Mouse (Mus musculus) urinary bladder, adult 18-20 months (tissue): ENCODE measurements around the gene Sema6d.

Experiments used
- DNase-seq, 2 experiments: peaks; one replicate each; pipeline ENCODE4 v3.0.0; 2022; ENCODE audit warnings: low spot score in 2 of 2, mixed read lengths in 2 of 2

Gene Sema6d

DNA sequence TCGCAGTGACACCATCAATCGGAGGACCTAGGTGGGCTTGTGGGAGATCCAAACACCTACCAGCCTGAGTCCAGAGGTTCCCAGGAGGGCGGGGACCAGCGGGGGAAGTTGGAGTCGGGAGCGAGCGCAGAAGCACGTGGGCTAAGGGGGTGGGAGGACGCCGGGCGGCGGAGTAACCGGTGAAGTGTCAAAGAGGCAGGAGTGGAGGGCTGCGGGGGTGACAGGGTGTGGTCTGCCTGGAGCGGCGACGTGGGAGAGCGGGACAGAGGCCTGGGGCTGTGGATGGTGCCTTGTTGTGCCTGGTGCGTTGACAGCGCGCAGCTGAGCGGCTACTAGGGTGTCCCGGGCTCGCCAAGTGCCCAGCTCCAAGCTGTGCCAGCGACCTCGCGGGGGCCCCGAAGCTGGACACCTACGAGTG is at the start of gene Sema6d:
Gene Sema6d (plus strand): TSS at position 157 of the 418 bp plus-strand sequence.
- DNase-seq = no peak

DNA sequence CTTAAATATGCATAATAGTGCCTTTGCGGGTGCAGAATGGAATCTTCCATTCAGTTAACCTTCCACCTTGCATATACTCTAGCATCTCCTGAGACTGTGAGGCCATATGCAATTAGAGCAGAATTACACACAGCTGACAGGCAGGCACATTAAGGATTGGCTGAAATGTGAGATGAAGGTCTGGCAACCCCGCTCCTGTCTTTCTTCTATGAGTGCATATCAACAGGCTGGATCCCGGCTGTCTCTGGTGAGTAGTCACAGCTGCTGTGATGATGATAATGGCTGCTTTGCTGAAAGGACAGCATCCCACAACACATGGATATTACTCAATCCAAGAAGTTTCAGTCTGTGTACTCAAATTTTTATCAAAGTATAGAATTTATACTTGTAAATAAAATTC is 29.9 kb upstream of the Sema6d start:
- no peak for DNase-seq

- no peak for DNase-seq
Observed at GRCm38 (mm10) chr2:124068380-124068779, 21.4 kb upstream of the Sema6d start.

- no peak for DNase-seq
Observed at GRCm38 (mm10) chr2:124070664-124071063, 19.1 kb upstream of the Sema6d start.

DNA sequence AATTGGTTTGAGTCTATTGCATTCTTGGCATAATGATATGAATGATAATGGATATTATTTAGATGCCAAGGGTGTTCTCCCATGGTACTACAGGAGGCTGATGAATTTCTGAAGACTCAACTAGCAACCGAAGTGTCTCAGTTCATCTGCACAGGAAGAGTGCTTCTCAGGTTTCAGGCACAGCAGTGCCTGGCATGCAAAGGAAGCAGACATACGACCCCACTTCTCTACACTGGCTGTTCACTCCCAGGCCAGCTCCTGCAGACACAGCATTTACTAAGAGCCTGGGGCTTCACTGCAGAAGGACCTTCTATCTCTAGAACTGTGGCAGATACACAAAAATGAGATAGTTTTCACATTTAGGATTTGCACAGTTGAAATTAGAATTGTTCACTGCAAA is 18.4 kb upstream of the Sema6d start:
- DNase-seq = no peak

GRCm38 (mm10) chr2:124090231-124091141 is 717 bp downstream of the Sema6d start:
- no peak for DNase-seq

DNA sequence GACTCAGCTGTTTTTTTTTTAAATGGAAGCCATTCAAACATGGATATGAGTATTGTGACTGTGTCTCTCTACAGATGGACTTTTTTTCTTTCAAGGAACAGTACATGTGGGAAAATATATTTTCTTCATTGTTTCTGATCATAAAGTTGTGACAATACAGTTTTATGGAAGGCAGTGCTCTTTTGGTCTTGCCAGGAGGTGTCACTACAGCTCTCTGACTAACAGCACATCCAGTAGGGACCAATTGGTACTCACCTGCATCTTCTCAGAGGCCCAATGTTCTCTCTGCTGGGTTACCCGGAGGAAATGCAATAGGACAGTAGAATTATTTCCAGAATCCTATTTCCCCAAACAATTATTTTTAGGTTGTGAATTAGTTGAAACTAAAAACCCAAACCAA is 9.9 kb downstream of the Sema6d start:
- DNase-seq = no peak

GRCm38 (mm10) chr2:124100486-124101200 is 10.9 kb downstream of the Sema6d start:
- peak; percentile 24 to 57 for DNase-seq

- DNase-seq = no peak
Observed at GRCm38 (mm10) chr2:124101201-124101517, 11.4 kb downstream of the Sema6d start.

GRCm38 (mm10) chr2:124101580-124101979 is 11.8 kb downstream of the Sema6d start:
- no peak for DNase-seq

DNA sequence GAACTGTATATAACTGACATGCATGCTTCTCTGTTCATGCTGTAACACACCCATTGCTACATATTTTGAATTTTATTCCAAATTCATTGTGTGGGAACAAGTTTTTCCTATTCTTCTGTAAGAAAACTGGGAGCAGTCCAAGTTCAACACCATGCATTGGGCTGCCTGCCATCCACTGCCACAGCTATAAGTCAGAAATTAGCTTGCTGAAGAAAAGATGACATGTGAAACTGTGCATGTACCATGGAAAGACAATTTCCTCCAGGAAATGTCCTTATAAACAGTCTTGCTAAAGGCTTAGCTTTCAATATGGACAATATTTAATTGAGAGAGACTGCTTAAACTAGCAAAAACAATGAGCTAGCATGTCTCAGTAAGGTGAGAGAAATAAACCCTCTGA is 13.5 kb downstream of the Sema6d start:
- DNase-seq = no peak

DNA sequence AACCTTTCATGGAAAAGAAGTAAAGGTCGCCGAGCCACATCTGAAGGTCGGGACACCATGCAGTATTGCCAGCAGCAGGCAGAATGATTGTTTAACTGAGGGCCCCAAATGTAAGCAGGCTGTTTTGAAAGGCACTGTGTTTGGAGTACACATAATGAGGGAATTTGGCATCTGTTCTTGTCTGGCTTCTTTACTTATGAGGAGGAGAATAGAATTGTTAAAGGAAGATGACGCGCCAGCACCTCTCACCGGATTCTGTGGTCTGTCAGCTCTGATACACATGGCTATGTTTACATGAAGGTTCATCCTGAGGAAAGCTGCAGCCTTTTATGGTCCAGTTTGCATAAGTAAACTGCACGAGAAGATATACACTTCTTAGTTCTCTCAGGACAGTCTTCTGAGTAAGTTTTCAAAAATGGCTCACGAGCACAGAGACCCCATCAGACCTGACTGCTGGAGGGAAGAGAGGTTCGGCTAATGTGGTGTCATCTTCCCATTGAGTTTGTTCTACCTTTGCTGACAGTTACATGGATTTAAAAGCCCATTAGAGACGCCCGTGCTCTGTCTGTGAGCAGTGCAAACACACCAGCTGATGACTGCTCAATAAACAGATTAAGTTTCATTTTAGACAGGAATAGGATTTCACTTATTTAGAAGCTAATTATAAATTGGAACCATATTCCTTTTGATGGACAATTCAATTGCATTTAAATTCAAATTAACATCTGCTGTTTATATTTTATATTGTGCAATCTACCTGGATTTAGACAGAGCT is 28.9 kb downstream of the Sema6d start:
- DNase-seq = no peak

- DNase-seq = no peak
Observed at GRCm38 (mm10) chr2:124120355-124120754, 30.6 kb downstream of the Sema6d start.

GRCm38 (mm10) chr2:124121539-124121938 is 31.8 kb downstream of the Sema6d start:
- no peak for DNase-seq

- no peak for DNase-seq
Observed at GRCm38 (mm10) chr2:124125504-124125903, 35.7 kb downstream of the Sema6d start.

DNA sequence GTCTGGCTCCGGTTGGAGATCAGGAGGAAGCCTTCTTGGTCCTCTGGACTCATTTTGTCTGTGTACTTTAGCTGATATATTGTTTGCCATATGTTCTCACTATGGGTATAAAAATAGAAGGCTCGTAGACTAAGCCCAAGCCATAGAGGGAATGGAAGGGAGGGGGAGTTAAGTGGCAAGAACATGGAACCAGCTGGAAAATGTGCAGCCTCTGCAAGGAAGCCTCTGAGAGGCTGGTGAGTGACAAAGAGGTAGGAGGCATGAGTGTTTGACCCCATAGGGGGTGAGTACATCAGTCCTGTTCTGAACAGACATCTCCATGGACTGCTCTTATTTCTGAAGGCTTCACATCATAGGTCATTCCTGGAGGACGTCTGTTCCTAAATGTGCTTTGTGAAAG is 37.1 kb downstream of the Sema6d start:
- no peak for DNase-seq

DNA sequence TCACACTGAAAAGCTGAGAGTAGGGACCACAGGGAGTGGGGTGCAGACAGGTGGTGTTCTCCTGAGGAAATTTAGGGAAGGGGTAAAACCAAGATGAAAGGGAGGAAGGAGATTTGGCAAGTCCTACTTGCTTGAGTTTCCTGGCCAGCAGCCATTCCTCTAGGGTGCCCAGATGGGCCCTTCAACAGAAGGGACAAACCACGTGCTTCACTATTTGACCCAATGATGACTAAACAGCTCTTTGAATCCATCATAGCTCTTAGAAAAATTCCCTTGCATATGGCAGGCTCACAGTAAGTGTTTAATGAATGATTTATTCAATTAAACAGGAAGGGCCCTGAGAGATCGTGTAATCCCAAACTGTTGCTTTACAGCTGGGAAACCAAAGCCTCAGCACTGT is 41.1 kb downstream of the Sema6d start:
- DNase-seq = no peak

DNA sequence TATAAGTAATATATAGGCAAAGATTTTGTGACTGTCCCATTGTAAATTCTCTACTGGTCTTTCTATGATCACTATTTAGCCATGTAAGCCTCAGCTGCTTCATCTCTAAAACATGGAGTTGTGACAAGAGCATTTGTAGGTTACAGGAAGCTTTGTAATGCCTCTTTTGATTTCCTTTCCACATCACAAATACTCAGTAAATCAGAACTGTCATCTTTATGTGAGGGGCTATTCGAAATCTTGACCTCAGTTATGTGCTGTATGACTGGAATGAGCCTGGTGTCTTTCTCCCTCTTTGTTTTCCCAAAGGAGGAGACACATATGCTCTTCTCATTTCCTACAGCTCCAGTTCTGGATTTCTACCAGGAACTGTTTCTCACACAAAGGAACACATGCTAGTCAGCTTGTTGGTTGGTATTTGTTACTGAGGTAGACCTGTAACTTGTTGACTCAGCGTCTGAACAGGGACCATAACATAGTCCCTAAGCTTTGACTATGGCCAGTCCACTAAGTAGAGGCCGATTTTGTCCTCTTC is 51.8 kb downstream of the Sema6d start:
- DNase-seq = no peak

DNA sequence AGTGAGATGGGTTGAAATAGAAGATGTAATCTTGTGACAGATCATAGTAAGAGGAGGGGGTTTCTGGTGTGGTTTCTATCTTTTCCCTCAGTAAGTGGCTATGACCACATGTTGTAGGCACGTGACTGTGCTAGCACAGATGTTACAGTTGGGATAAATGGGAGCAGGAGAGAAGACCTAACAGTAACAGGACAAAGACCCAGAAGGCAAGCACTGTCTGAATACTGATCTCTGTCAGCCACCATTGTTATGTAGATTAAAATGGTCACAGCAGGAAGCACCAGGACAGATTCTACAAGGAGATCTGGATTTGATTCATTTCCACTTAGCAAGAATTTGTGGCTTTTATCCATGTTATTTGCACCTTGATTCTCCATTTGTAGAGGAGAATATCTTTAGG is 55.8 kb downstream of the Sema6d start:
- DNase-seq = no peak

DNA sequence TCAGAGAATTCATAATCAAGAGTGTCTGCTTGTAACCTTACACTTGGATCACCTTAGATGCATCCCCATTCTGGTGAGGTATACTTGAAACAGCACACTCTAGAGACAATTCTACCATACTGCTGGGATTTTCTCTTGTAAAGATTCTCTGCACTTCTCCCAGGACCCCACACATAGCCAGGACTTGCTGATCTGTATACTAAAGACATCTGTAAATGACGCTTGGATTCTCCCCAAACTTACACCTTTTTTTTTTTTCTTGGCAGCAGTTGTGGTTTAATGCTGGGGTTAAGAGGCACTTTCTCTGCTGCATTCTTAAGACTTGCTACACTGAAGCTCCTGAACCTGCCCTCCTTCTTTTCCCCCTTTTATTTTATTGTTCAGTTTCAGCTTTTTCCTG is 68.4 kb downstream of the Sema6d start:
- DNase-seq = no peak

DNA sequence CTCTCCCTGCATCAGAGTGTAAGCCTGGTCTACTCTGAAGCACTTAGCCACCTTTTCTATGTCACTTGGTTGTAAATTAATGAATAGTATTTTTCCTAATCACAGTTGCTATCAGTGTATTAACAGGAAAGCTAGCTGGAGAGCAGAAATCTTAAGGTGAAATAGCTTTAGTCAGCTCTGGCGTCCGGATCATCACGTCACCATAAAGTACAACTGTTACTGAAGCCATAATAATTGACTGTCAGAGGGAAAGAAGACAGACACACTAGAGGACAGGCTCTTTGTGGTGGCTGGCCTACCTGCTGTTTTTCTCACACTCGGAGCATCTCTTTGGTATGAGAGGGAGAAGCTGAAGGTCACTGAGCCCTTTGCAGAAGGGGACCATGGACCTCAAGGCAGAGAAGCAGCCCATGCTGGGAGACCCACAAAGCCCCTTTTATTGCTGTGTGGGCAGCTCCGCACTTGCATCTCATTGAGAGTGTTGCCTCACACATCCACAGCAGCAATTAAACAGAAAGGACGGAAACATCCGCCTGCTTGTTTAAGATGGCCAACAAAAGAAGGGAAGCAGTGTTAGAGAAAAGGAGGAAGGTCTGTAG is 72.3 kb downstream of the Sema6d start:
- no peak for DNase-seq

- no peak for DNase-seq
Observed at GRCm38 (mm10) chr2:124168411-124168810, 78.6 kb downstream of the Sema6d start.
